Mouse (Mus musculus): Measurements from ENCODE around the gene Scgb1b15.
"Not testable (repeated sequence)": the region's sequence is repeated elsewhere in the genome, so short reads cannot be mapped to it uniquely, and the experiment has no call there.

Gene Scgb1b15

DNA sequence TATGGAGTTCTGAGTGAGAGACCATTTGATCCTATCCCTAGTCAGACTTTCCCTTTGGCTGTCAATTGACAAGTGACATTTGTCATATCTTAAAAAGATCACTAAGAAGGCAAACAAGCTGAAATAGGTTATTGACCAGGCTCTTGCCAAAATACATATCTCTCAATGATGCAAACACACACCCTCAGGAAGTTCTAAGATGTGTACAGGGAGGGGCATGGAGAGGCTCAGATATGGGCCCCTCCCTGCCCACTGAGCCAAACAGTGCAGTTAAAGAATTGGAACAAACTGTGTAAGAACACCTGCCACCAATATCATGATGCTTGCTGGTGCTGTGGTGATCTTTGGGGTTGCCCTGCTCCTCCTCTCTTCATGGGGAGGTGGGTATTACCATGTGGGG lies at the start of gene Scgb1b15:
Gene Scgb1b15, plus strand, starts transcription at position 301 of the 400 bp plus-strand sequence.
- DNase-seq = not testable (repeated sequence)

DNA sequence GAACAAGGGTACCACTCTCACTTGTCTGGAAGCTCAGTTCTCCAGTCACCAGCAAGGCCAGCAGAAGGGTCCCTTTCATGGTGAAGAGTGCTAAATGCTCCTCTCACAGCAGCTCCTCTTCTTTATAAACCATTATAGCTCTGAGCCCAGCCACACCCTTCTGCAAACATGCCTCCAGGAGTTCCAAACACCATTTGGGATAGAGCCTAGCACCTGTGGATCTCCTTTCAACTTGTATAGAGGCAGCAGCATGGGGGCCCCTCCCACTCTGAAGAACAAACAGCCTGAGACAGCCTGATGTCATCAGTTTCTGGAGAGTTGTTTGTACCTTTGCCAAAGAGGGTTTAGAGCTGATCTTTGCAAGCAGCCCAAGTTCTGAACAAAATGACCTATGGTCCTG lies 6.8 kb upstream of the Scgb1b15 start, which contains the start of gene Scgb2b15:
Gene Scgb2b15, minus strand, starts transcription at position 101 of the 400 bp plus-strand sequence.
- DNase-seq = not testable (repeated sequence)

All from cerebellum, postnatal 10 days (tissue).